Mouse (Mus musculus) forebrain, embryonic 12.5 days (tissue): ENCODE measurements around the gene Speer4e. TPM values are rescaled to one million over a fixed set of nuclear protein-coding genes. Genes with fewer than 3 reads are reported as not detected.
A peak's percentile ranks its signal among the peaks of the same experiment; 100 is the strongest.
"Not testable (repeated sequence)": the region's sequence is repeated elsewhere in the genome, so short reads cannot be mapped to it uniquely, and the experiment has no call there.

Experiments used
- ATAC-seq: fragments of 200-750 bp; cut with Nextera tagmentation; 2 replicates; pipeline ENCODE4 v1.8.0; 2017; ENCODE audit warnings: moderate TSS enrichment; ENCODE audit not compliant: low FRiP score
- H3K27ac ChIP-seq: fragments of 300-500 bp; sonication (generic); 2 replicates; pipeline ENCODE4 v1.5.1; 2016; ENCODE audit warnings: mild to moderate bottlenecking
- H3K27me3 ChIP-seq: fragments of 300-500 bp; sonication (generic); 2 replicates; pipeline ENCODE4 v1.6.1; 2016; ENCODE audit warnings: mild to moderate bottlenecking
- H3K36me3 ChIP-seq: fragments of 300-500 bp; sonication (generic); replicated peaks from 2 replicates; pipeline ENCODE4 v1.6.1; 2016; ENCODE audit warnings: mild to moderate bottlenecking
- H3K4me1 ChIP-seq: fragments of 300-500 bp; sonication (generic); 2 replicates; pipeline ENCODE4 v1.6.1; 2016
- H3K4me2 ChIP-seq: fragments of 300-500 bp; sonication (generic); 2 replicates; pipeline ENCODE4 v1.6.1; 2016; ENCODE audit warnings: mild to moderate bottlenecking, moderate library complexity
- H3K4me3 ChIP-seq: fragments of 300-500 bp; sonication (generic); replicated peaks from 2 replicates; pipeline ENCODE4 v1.5.1; 2016; ENCODE audit warnings: mild to moderate bottlenecking
- H3K9ac ChIP-seq: fragments of 300-500 bp; sonication (generic); 2 replicates; pipeline ENCODE4 v1.6.1; 2016; ENCODE audit warnings: mild to moderate bottlenecking
- H3K9me3 ChIP-seq: fragments of 300-500 bp; sonication (generic); 2 replicates; pipeline ENCODE4 v1.6.1; 2016
- WGBS: fragments of 180-500 bp; shearing (Covaris S2); methylation state at CpG from one replicate; pipeline ENCODE4 v1.1.7; 2016; 5-methylcytosine and 5-hydroxymethylcytosine counted together
- polyA plus RNA-seq: library from polyadenylated mRNA; unstranded; fragments of >200 nt; fragmentation: Nextera tagmentation; extraction: Ambion mirVana; gene quantifications from 2 replicates; pipeline ENCODE4 v1.2.1, GENCODE M21; 2016

The Speer4e gene
- not detected in 2 replicates for polyA plus RNA-seq

GRCm38 (mm10) chr5:14938329-14938728 lies at the start of gene Speer4e:
Gene Speer4e (minus strand): TSS chr5:14938429.
- H3K4me3 ChIP-seq, H3K27ac ChIP-seq, H3K9ac ChIP-seq, ATAC-seq, H3K36me3 ChIP-seq, H3K27me3 ChIP-seq, H3K4me1 ChIP-seq, H3K4me2 ChIP-seq: not testable (repeated sequence)
- 46% methylated on average over 1 of the region's 1 CpGs for WGBS
- peaks cover 12% of the 10 kb centered on the region; the same call in 1 of the 2 replicates for H3K9me3 ChIP-seq

DNA sequence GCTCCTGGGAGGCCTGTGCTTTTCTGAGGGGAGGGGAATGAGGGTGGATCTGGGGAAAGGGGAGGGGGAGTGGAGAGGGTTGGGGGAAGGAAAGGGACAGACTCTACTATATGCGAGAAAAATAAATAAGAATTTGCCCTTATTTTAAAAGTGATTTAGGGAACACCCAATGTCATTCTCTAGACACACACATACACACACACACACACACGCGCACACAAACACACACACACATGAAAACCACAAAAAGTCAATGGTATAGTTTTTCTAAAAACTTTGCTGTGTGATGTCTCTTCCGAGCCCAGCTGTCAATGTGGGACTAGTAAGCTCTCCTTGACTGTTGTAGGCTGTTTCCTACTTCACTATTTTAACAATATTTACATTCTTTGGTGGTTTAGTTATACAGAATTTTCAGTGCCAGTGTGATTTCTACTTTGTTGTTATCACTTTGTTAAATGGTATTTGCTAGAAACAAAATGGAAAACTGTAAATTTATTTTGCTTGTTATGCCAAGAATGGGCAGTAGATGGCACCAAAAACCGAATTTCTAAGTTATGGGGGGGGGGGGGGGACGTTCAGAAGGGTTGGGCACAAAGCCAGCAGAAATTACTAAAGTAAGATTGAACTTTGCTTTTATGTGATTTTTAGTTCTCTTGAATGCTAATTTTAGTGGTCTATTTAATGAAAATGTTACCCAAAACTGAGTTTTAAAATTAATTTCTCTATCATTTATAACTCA lies 48.6 kb upstream of the Speer4e start:
- H3K4me2 ChIP-seq, H3K9ac ChIP-seq, H3K27ac ChIP-seq, H3K36me3 ChIP-seq, H3K27me3 ChIP-seq, H3K4me1 ChIP-seq, H3K4me3 ChIP-seq: not testable (repeated sequence)
- H3K9me3 ChIP-seq, result peaks cover 20% of the 10 kb centered on the region
- ATAC-seq, result peak; percentile 71
- 46% methylated on average over 6 of the region's 6 CpGs for WGBS

GRCm38 (mm10) chr5:14978835-14979234 lies 40.6 kb upstream of the Speer4e start, which contains the start of gene Gm10354:
Gene Gm10354 (minus strand): TSS chr5:14978935.
- not testable (repeated sequence) for H3K36me3 ChIP-seq, H3K4me2 ChIP-seq, H3K4me3 ChIP-seq, H3K9ac ChIP-seq, H3K27me3 ChIP-seq, H3K4me1 ChIP-seq, H3K27ac ChIP-seq, ATAC-seq
- WGBS, result 55% methylated on average over 1 of the region's 1 CpGs
- H3K9me3 ChIP-seq, result peaks cover 27% of the 10 kb centered on the region

- H3K27me3 ChIP-seq, H3K4me3 ChIP-seq, ATAC-seq, H3K9ac ChIP-seq, H3K27ac ChIP-seq, H3K4me1 ChIP-seq, H3K4me2 ChIP-seq, H3K36me3 ChIP-seq: not testable (repeated sequence)
- peaks cover 32% of the 10 kb centered on the region for H3K9me3 ChIP-seq
- 71% methylated on average over 4 of the region's 4 CpGs for WGBS
Measured at GRCm38 (mm10) chr5:14977368-14977767, 39.1 kb upstream of the Speer4e start.

DNA sequence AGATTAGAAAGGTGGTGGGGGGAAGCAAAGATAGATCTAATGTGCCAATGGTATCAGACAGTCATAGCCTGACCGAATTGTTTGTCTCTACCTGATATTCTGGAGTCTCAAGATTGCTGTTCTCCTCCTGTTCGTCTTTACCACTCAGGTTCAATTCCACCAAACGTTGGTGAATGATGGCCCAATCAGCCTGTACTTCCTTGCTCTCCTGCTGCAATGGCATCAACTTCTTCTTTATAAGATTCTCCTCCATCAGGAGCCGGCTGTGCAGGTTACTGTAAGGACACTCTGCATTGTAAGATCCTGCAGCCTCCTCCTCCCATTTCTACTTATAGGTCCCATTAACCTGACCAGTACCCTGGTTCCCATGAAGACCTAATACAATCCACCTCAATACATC lies 37.1 kb upstream of the Speer4e start:
- not testable (repeated sequence) for ATAC-seq, H3K27me3 ChIP-seq
- 71% methylated on average over 4 of the region's 4 CpGs for WGBS

DNA sequence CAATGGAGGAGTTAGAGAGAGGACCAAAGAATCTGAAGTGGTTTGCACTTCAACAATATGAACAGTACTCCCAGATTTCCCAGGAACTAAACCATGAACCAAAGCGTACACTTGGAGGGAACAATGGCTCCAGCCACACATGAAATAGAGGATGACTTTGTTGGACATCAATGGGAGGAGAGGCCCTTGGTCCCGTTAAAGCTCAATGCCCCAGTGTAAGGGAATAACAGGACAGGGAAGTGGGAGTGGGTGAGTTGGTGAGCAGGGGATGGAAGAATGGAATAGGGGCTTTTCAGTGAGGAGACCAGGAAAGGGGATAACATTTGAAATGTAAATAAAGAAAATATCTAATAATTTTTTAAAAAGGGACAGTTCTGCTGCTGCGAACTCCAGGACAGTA lies 34.6 kb upstream of the Speer4e start:
- H3K4me2 ChIP-seq, H3K4me3 ChIP-seq, H3K27me3 ChIP-seq, ATAC-seq, H3K4me1 ChIP-seq, H3K36me3 ChIP-seq, H3K9ac ChIP-seq, H3K27ac ChIP-seq: not testable (repeated sequence)
- 82% methylated on average over 3 of the region's 3 CpGs for WGBS
- peaks cover 27% of the 10 kb centered on the region for H3K9me3 ChIP-seq

More for the DNA sequence above, 37.1 kb upstream of the Speer4e start:
- peaks cover 39% of the 10 kb centered on the region for H3K9me3 ChIP-seq
- not testable (repeated sequence) for H3K4me1 ChIP-seq, H3K4me2 ChIP-seq, H3K9ac ChIP-seq, H3K27ac ChIP-seq, H3K36me3 ChIP-seq, H3K4me3 ChIP-seq

- not testable (repeated sequence) for H3K27me3 ChIP-seq, H3K27ac ChIP-seq, H3K4me3 ChIP-seq, H3K4me2 ChIP-seq, ATAC-seq, H3K9ac ChIP-seq, H3K36me3 ChIP-seq, H3K4me1 ChIP-seq
- peaks cover 17% of the 10 kb centered on the region for H3K9me3 ChIP-seq
- 80% methylated on average over 13 of the region's 13 CpGs for WGBS
Measured at GRCm38 (mm10) chr5:14963821-14964220, 25.6 kb upstream of the Speer4e start.

DNA sequence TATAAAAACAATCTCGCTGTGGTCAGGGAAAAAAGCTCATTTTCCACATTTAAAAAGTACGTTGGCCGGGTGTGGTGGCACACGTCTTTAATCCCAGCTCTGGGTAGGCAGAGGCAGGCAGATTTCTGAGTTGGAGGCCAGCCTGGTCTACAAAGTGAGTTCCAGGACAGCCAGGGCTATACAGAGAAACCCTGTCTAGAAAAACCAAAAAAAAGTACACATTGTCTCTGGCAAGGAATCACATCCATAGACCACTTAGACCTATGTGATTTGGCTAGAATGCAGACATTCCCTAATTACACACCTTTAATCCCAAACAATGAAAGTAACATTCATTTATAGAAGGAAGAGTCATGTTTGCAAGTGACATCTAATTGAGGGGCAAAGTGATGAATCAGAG lies 23.3 kb upstream of the Speer4e start:
- not testable (repeated sequence) for H3K27me3 ChIP-seq, H3K9ac ChIP-seq, H3K4me1 ChIP-seq, H3K4me2 ChIP-seq, H3K36me3 ChIP-seq, H3K4me3 ChIP-seq, H3K27ac ChIP-seq, ATAC-seq
- WGBS, result 79% methylated on average over 4 of the region's 4 CpGs
- peaks cover 22% of the 10 kb centered on the region for H3K9me3 ChIP-seq

- peak; percentile 41; the same call in 1 of the 2 replicates for ATAC-seq
- H3K4me3 ChIP-seq, H3K27ac ChIP-seq, H3K4me2 ChIP-seq, H3K27me3 ChIP-seq, H3K9ac ChIP-seq, H3K4me1 ChIP-seq, H3K36me3 ChIP-seq: not testable (repeated sequence)
- peaks cover 28% of the 10 kb centered on the region for H3K9me3 ChIP-seq
- 83% methylated on average over 1 of the region's 1 CpGs for WGBS
Measured at GRCm38 (mm10) chr5:14955928-14956706, 17.9 kb upstream of the Speer4e start.

DNA sequence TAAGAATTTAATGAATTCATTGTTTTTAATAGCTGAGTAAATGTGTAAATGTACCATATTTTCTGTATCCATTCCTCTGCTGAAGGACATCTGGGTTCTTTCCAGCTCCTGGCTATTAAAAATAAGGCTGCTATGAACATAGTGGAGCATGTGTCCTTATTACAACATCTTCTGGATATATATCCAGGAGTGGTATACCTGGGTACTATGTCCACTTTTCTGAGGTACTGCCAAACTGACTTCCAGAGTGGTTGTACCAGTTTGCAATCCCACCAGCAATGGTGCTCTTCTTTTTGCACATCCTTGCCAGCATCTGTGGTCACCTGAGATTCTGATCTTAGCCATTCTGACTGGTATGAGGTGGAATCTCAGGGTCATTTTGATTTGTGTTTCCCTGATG lies 15.4 kb upstream of the Speer4e start:
- not testable (repeated sequence) for H3K9ac ChIP-seq, H3K27me3 ChIP-seq, ATAC-seq, H3K4me2 ChIP-seq, H3K36me3 ChIP-seq, H3K4me3 ChIP-seq, H3K4me1 ChIP-seq, H3K27ac ChIP-seq
- peaks cover 26% of the 10 kb centered on the region for H3K9me3 ChIP-seq

DNA sequence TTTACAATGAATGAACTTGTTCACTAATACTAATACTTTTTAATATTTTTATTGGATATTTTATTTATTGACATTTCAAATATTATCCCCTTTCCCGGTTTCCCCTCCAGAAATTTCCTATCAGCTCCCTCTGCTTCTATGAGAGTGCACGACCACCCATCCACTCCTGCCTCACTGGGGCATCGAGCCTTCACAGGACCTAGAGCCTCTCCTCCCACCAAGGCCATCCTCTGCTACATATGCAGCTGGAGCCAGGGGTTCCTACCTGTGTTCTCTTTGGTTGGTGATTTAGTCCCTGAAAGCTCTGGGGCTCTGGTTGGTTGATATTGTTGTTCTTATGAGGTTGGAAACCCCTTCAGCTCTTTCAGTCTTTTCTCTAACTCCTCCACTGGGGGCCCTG lies 14.5 kb upstream of the Speer4e start:
- not testable (repeated sequence) for H3K4me1 ChIP-seq, H3K4me2 ChIP-seq, ATAC-seq, H3K27ac ChIP-seq, H3K4me3 ChIP-seq, H3K9ac ChIP-seq, H3K36me3 ChIP-seq, H3K27me3 ChIP-seq
- peaks cover 27% of the 10 kb centered on the region for H3K9me3 ChIP-seq
- WGBS, result 69% methylated on average over 3 of the region's 3 CpGs

DNA sequence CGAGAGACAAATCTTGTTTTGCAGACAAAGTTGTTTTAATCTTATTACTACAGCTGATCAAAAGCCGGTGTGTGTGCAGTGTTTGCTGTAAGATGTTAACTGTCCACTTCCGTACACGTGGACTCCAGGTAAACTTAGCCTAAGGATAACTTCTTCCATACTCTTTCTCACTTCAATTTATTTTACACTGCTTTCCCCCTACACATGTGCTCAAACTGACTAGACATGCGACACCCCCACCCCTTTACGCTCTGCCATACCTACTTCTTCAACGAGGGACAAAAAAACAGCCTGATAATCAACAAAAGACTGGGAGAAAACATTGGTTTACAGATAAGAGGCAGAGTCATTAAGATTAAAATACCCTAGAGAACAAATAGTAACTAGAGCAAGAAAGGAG lies 13.6 kb upstream of the Speer4e start:
- H3K9me3 ChIP-seq, result peaks cover 27% of the 10 kb centered on the region
- not testable (repeated sequence) for H3K4me2 ChIP-seq, H3K27ac ChIP-seq, H3K4me1 ChIP-seq, H3K9ac ChIP-seq, H3K36me3 ChIP-seq, H3K4me3 ChIP-seq, H3K27me3 ChIP-seq
- ATAC-seq, result peak; percentile 57
- 72% methylated on average over 7 of the region's 7 CpGs for WGBS
